Mouse (Mus musculus): ENCODE data around the gene Acacb.

DNA sequence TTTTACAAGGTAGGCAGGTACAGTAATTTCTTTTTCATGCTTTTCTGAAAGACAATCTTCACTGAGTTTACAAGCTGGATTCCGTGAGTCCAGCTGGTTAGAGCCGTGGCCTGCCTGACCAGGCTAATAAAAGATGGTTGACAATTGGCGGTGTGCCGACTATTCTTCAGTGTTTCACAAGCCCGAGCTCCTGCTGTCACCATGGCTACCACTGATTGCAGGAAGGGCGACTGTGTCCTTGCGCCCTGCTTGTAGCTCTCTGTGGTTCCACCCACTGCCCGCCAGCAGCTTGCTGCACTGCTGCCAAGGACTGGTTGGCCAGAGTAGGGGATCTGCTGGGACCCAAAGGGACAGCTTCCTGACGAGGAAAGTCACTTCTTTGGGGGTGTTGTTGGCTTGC lies 7.2 kb upstream of the Acacb start:
- TF ChIP-seq POLR2A (IDR thresholded peaks at IDR 0.05; ENCODE audit: control insufficient read depth, low read depth, low read length) (peak; percentile 32; the same call in 1 of the 2 replicates), CTCF (IDR thresholded peaks at IDR 0.05; ENCODE audit: control insufficient read depth, insufficient read depth, insufficient replicate concordance, low read depth, low read length) (no peak)

Measured in testis, adult 2 months (tissue).